Mouse (Mus musculus) left cerebral cortex, adult 18-20 months (tissue): ENCODE measurements around the gene Pip5k1c. TPM values are rescaled to one million over a fixed set of nuclear protein-coding genes. Genes with fewer than 3 reads are reported as not detected.

Source experiments
- DNase-seq, 2 experiments: peaks; one replicate each; pipeline ENCODE4 v3.0.0; 2021 to 2022; ENCODE audit warnings: low spot score in 2 of 2, mixed read lengths in 1 of 2
- long read RNA-seq, 2 experiments: library from polyadenylated mRNA; stranded (forward); transcript quantifications; one replicate each; pipeline ENCODE4 v2.0.0; 2021
- total RNA-seq, 2 experiments: library from RNA; stranded (reverse); gene quantifications; 2 replicates each; pipeline ENCODE4 v1.2.3; 2021

Pip5k1c gene
- total RNA-seq = 100 to 1,000 TPM; 415 to 417 TPM
- long read RNA-seq, experiment 1, full-length matches to known transcripts = 285 of 484 reads
- long read RNA-seq, experiment 1, partial matches to known transcripts = 87 of 484 reads
- long read RNA-seq, experiment 1, other reads (novel, unspliced or antisense) = 112 of 484 reads
- long read RNA-seq, experiment 2, full-length matches to known transcripts = 118 of 232 reads
- long read RNA-seq, experiment 2, partial matches to known transcripts = 53 of 232 reads
- long read RNA-seq, experiment 2, other reads (novel, unspliced or antisense) = 61 of 232 reads

- DNase-seq = peak; percentile 99 to 100
These were observed at the start of gene Pip5k1c for GRCm38 (mm10) chr10:81292554-81293333. TSS of gene Pip5k1c (plus strand) at chr10:81292963.

GRCm38 (mm10) chr10:81244146-81244545, 48.6 kb upstream of the Pip5k1c start:
- no peak for DNase-seq

GRCm38 (mm10) chr10:81244595-81244994, 48.2 kb upstream of the Pip5k1c start:
- DNase-seq = peak; percentile 81 to 84

- DNase-seq = peak in 1 of 2 experiments; percentile 69
These were observed 47.6 kb upstream of the Pip5k1c start for GRCm38 (mm10) chr10:81245166-81245565.

- no peak for DNase-seq
These were observed 45.0 kb upstream of the Pip5k1c start for GRCm38 (mm10) chr10:81247804-81248203.

GRCm38 (mm10) chr10:81249442-81249841, 43.3 kb upstream of the Pip5k1c start:
- DNase-seq = no peak

- peak; percentile 94 for DNase-seq
These were observed 40.0 kb upstream of the Pip5k1c start, which contains the start of gene Matk for GRCm38 (mm10) chr10:81252424-81253419. TSS of gene Matk (plus strand) at chr10:81252935.

- DNase-seq = no peak
These were observed 37.9 kb upstream of the Pip5k1c start for GRCm38 (mm10) chr10:81254886-81255285.

GRCm38 (mm10) chr10:81257158-81258039, 35.4 kb upstream of the Pip5k1c start:
- DNase-seq = peak; percentile 58 to 67

- DNase-seq = peak in 1 of 2 experiments; percentile 53
These were observed 33.4 kb upstream of the Pip5k1c start for GRCm38 (mm10) chr10:81259225-81259884.

- DNase-seq = no peak
These were observed 31.7 kb upstream of the Pip5k1c start for GRCm38 (mm10) chr10:81261025-81261424.

GRCm38 (mm10) chr10:81265540-81265939, 27.2 kb upstream of the Pip5k1c start:
- DNase-seq = no peak

- peak; percentile 95 to 97 for DNase-seq
These were observed 26.3 kb upstream of the Pip5k1c start, which contains the start of the genes Mrpl54 and Apba3 for GRCm38 (mm10) chr10:81266211-81267105. TSS of gene Mrpl54 (minus strand) at chr10:81266934. TSS of gene Apba3 (plus strand) at chr10:81266960.

- DNase-seq = peak; percentile 81 to 85
These were observed 24.7 kb upstream of the Pip5k1c start for GRCm38 (mm10) chr10:81268056-81268455.

- no peak for DNase-seq
These were observed 23.9 kb upstream of the Pip5k1c start for GRCm38 (mm10) chr10:81268643-81269412.

GRCm38 (mm10) chr10:81272356-81272755, 20.4 kb upstream of the Pip5k1c start:
- no peak for DNase-seq

- no peak for DNase-seq
These were observed 18.9 kb upstream of the Pip5k1c start for GRCm38 (mm10) chr10:81273842-81274241.
